Mouse (Mus musculus) embryonic facial prominence, embryonic 14.5 days (tissue): Measurements from ENCODE around the gene Josd2. TPM values are rescaled to one million over a fixed set of nuclear protein-coding genes. Genes with fewer than 3 reads are reported as not detected.
A peak's percentile ranks its signal among the peaks of the same experiment; 100 is the strongest.

Source experiments
- ATAC-seq: fragments of 200-750 bp; cut with Nextera tagmentation; 2 replicates; pipeline ENCODE4 v1.8.0; 2017; ENCODE audit warnings: low read depth, moderate number of reproducible peaks, moderate TSS enrichment
- DNase-seq: peaks from one replicate; pipeline ENCODE4 v3.0.0-alpha.2; 2015; ENCODE audit warnings: low spot score
- H3K27ac ChIP-seq: fragments of 300-500 bp; sonication (generic); replicated peaks from 2 replicates; pipeline ENCODE4 v1.5.1; 2014; ENCODE audit warnings: low read depth, mild to moderate bottlenecking, low read length, moderate library complexity
- H3K27me3 ChIP-seq: fragments of 300-500 bp; sonication (generic); replicated peaks from 2 replicates; pipeline ENCODE4 v1.6.1; 2014; ENCODE audit warnings: low read length; ENCODE audit not compliant: control insufficient read depth, insufficient read depth
- H3K36me3 ChIP-seq: fragments of 300-500 bp; sonication (generic); 2 replicates; pipeline ENCODE4 v1.6.1; 2014; ENCODE audit warnings: low read length, mixed read lengths; ENCODE audit not compliant: control insufficient read depth, insufficient read depth
- H3K4me1 ChIP-seq: fragments of 300-500 bp; sonication (generic); 2 replicates; pipeline ENCODE4 v1.6.1; 2014; ENCODE audit warnings: antibody characterized with exemption, low read length; ENCODE audit not compliant: control insufficient read depth, insufficient read depth
- H3K4me2 ChIP-seq: fragments of 300-500 bp; sonication (generic); 2 replicates; pipeline ENCODE4 v1.6.1; 2014; ENCODE audit warnings: low read depth, mild to moderate bottlenecking, low read length, moderate library complexity, mixed read lengths
- H3K4me3 ChIP-seq: fragments of 300-500 bp; sonication (generic); 2 replicates; pipeline ENCODE4 v1.5.1; 2014; ENCODE audit warnings: low read depth, mild to moderate bottlenecking, low read length
- H3K9ac ChIP-seq: fragments of 300-500 bp; sonication (generic); 2 replicates; pipeline ENCODE4 v1.6.1; 2014; ENCODE audit warnings: low read depth, mild to moderate bottlenecking, low read length, moderate library complexity, mixed read lengths
- H3K9me3 ChIP-seq: fragments of 300-500 bp; sonication (generic); 2 replicates; pipeline ENCODE4 v1.6.1; 2016; ENCODE audit warnings: low read length; ENCODE audit not compliant: control insufficient read depth
- WGBS: fragments of 180-500 bp; shearing (Covaris S2); extraction: QIAGEN DNeasy Blood & Tissue Kit; methylation state at CpG from one replicate; pipeline ENCODE4 v1.1.7; 2014; 5-methylcytosine and 5-hydroxymethylcytosine counted together
- polyA plus RNA-seq: library from polyadenylated mRNA; unstranded; fragments of >200 nt; fragmentation: Nextera tagmentation; extraction: Ambion mirVana; gene quantifications from 2 replicates; pipeline ENCODE4 v1.2.1, GENCODE M21; 2014

Josd2 gene
- polyA plus RNA-seq, 1 experiment from 2014 or later: 91.2 TPM

- Histone ChIP-seq H3K4me2 (no peak overlapping the region), H3K9ac (peak overlapping the region; percentile 46; the same call in 1 of the 2 replicates)
- ATAC-seq: peak; percentile 46
These were observed 5.3 kb downstream of the Josd2 start for GRCm38 (mm10) chr7:44472961-44473646.

GRCm38 (mm10) chr7:44474419-44474818, 6.6 kb downstream of the Josd2 start:
- Histone ChIP-seq H3K4me2 (peak overlapping the region; percentile 24; the same call in 1 of the 2 replicates), H3K27ac (peak overlapping the region; percentile 58; the same call in 1 of the 2 replicates), H3K27me3 (peaks cover 28% of the 10 kb centered on the region), H3K36me3 (0 out of 2 replicates have a peak, but pooled peaks cover 3% of the 10 kb centered on the region), H3K4me3 (no peak overlapping the region), H3K9ac (peak overlapping the region; percentile 46; the same call in 1 of the 2 replicates), H3K4me1 (0 out of 2 replicates have a peak, but pooled peaks cover 6% of the 10 kb centered on the region), H3K9me3 (no peaks in the 10 kb centered on the region)
- ATAC-seq: peak; percentile 60; the same call in 1 of the 2 replicates
- peak; percentile 73 for DNase-seq
- WGBS: 16% methylated on average over 4 of the region's 4 CpGs

More at GRCm38 (mm10) chr7:44472961-44473646, 5.3 kb downstream of the Josd2 start:
- Histone ChIP-seq H3K4me1 (peaks cover 15% of the 10 kb centered on the region), H3K36me3 (0 out of 2 replicates have a peak, but pooled peaks cover 6% of the 10 kb centered on the region), H3K27me3 (peaks cover 22% of the 10 kb centered on the region), H3K4me3 (no peak overlapping the region), H3K27ac (peak overlapping the region; percentile 58), H3K9me3 (no peaks in the 10 kb centered on the region)
- 40% methylated on average over 7 of the region's 9 CpGs for WGBS
- DNase-seq: peak; percentile 56

GRCm38 (mm10) chr7:44475046-44475614, 7.3 kb downstream of the Josd2 start:
- no peak overlapping the region for H3K4me3 ChIP-seq
- H3K27me3 ChIP-seq: peaks cover 33% of the 10 kb centered on the region
- peak overlapping the region; percentile 55; the same call in 1 of the 2 replicates for H3K27ac ChIP-seq
- no peaks in the 10 kb centered on the region for H3K9me3 ChIP-seq
- H3K36me3 ChIP-seq: no peaks in the 10 kb centered on the region
- no peak overlapping the region for H3K9ac ChIP-seq
- 26% methylated on average over 5 of the region's 5 CpGs for WGBS
- DNase-seq (no peak), ATAC-seq (no peak)
- 0 out of 2 replicates have a peak, but pooled peaks cover 6% of the 10 kb centered on the region for H3K4me1 ChIP-seq
- peak overlapping the region; percentile 24; the same call in 1 of the 2 replicates for H3K4me2 ChIP-seq

- H3K36me3 ChIP-seq: no peaks in the 10 kb centered on the region
- H3K27ac ChIP-seq: no peak overlapping the region
- H3K9me3 ChIP-seq: no peaks in the 10 kb centered on the region
- H3K4me2 ChIP-seq: no peak overlapping the region
- WGBS: 74% methylated on average over 3 of the region's 3 CpGs
- ATAC-seq (no peak), DNase-seq (no peak)
- no peak overlapping the region for H3K4me3 ChIP-seq
- H3K27me3 ChIP-seq: peaks cover 24% of the 10 kb centered on the region
- no peak overlapping the region for H3K9ac ChIP-seq
- no peaks in the 10 kb centered on the region for H3K4me1 ChIP-seq
These were observed 15.2 kb downstream of the Josd2 start for GRCm38 (mm10) chr7:44482836-44483435.

GRCm38 (mm10) chr7:44484109-44484508, 16.3 kb downstream of the Josd2 start:
- Histone ChIP-seq H3K4me1 (no peaks in the 10 kb centered on the region), H3K27me3 (peaks cover 17% of the 10 kb centered on the region), H3K9me3 (no peaks in the 10 kb centered on the region), H3K4me3 (no peak overlapping the region), H3K36me3 (peaks cover 9% of the 10 kb centered on the region; the same call in 1 of the 2 replicates), H3K4me2 (no peak overlapping the region), H3K9ac (no peak overlapping the region), H3K27ac (no peak overlapping the region)
- no peak for ATAC-seq
- 100% methylated on average over 1 of the region's 1 CpGs for WGBS
- DNase-seq: no peak

GRCm38 (mm10) chr7:44484841-44485571, 17.2 kb downstream of the Josd2 start:
- H3K4me2 ChIP-seq: no peak overlapping the region
- WGBS: 42% methylated on average over 5 of the region's 5 CpGs
- ATAC-seq (peak; percentile 66; the same call in 1 of the 2 replicates), DNase-seq (peak; percentile 68)
- no peak overlapping the region for H3K4me3 ChIP-seq
- no peak overlapping the region for H3K27ac ChIP-seq
- no peaks in the 10 kb centered on the region for H3K9me3 ChIP-seq
- H3K9ac ChIP-seq: no peak overlapping the region
- H3K36me3 ChIP-seq: peaks cover 11% of the 10 kb centered on the region; the same call in 1 of the 2 replicates
- no peaks in the 10 kb centered on the region for H3K4me1 ChIP-seq
- H3K27me3 ChIP-seq: peaks cover 12% of the 10 kb centered on the region

GRCm38 (mm10) chr7:44485572-44486195, 17.9 kb downstream of the Josd2 start:
- DNase-seq: no peak
- Histone ChIP-seq H3K4me2 (no peak overlapping the region), H3K4me3 (no peak overlapping the region), H3K36me3 (peaks cover 16% of the 10 kb centered on the region), H3K9me3 (no peaks in the 10 kb centered on the region), H3K27me3 (0 out of 2 replicates have a peak, but pooled peaks cover 6% of the 10 kb centered on the region), H3K4me1 (no peaks in the 10 kb centered on the region), H3K27ac (no peak overlapping the region), H3K9ac (no peak overlapping the region)
- no peak for ATAC-seq
- 76% methylated on average over 6 of the region's 7 CpGs for WGBS
